Mouse (Mus musculus): ENCODE results near the gene Dcun1d3. TPM values are rescaled to one million over a fixed set of nuclear protein-coding genes. Genes with fewer than 3 reads are reported as not detected.

Gene Dcun1d3
- total and polyA plus RNA-seq, 3 experiments = 3.2 to 5.2 (median 4.2) TPM

- 0 out of 2 replicates have a peak, but pooled peaks have one; percentile 44 for TF ChIP-seq POLR2AphosphoS2 (IDR thresholded peaks at IDR 0.05; ENCODE audit: low read depth, low read length)
Measured at GRCm38 (mm10) chr7:119895639-119896512, at the start of gene Dcun1d3, which contains the start of gene Lyrm1 (continued).

GRCm38 (mm10) chr7:119941569-119941968, 45.5 kb upstream of the Dcun1d3 start:
- H3K9ac ChIP-seq (ENCODE audit: insufficient read depth, low read depth) = no peak overlapping the region
- no peaks in the 10 kb centered on the region for H3K9me3 ChIP-seq (replicated peaks; ENCODE audit: low read length)
- H3K4me2 ChIP-seq (ENCODE audit: insufficient read depth, low read depth, poor library complexity, severe bottlenecking) = no peak overlapping the region
- no peak for DNase-seq (ENCODE audit: extremely low read depth)
- H3K27ac ChIP-seq (ENCODE audit: insufficient read depth, low read depth) = no peak overlapping the region
- H3K4me1 ChIP-seq (ENCODE audit: control insufficient read depth in 1 of 2, insufficient read depth in 2 of 2) = no peaks in the 10 kb centered on the region
- H3K36me3 ChIP-seq (replicated peaks in 1 of 2; ENCODE audit: control insufficient read depth in 1 of 2, insufficient read depth in 1 of 2, low read length in 1 of 2) = no peaks in the 10 kb centered on the region
- H3K79me2 ChIP-seq (replicated peaks; ENCODE audit: control insufficient read depth, extremely low read depth, insufficient read depth, poor library complexity, severe bottlenecking) = no peaks in the 10 kb centered on the region
- H3K27me3 ChIP-seq (replicated peaks) = no peaks in the 10 kb centered on the region
- TF ChIP-seq BHLHE40 (IDR thresholded peaks at IDR 0.05; ENCODE audit: low read depth, low read length) = no peak
- no peak for TF ChIP-seq ZKSCAN1 (IDR thresholded peaks at IDR 0.05; ENCODE audit: borderline replicate concordance, low read depth, low read length)
- TF ChIP-seq SMC3 (IDR thresholded peaks at IDR 0.05; ENCODE audit: low read depth, low read length) = no peak
- no peak for TF ChIP-seq ZNF384 (IDR thresholded peaks at IDR 0.05; ENCODE audit: low read depth, low read length)
- no peak for TF ChIP-seq MAFK (IDR thresholded peaks at IDR 0.05; ENCODE audit: insufficient replicate concordance, low read length)
- TF ChIP-seq POLR2AphosphoS2 (IDR thresholded peaks at IDR 0.05; ENCODE audit: low read depth, low read length) = no peak
- TF ChIP-seq SIN3A (IDR thresholded peaks at IDR 0.05; ENCODE audit: low read length) = no peak
- no peak for TF ChIP-seq EP300 (IDR thresholded peaks at IDR 0.05; ENCODE audit: low read length)
- TF ChIP-seq CHD2 (IDR thresholded peaks at IDR 0.05; ENCODE audit: low read length) = no peak
- TF ChIP-seq MXI1 (IDR thresholded peaks at IDR 0.05; ENCODE audit: low read depth, low read length) = no peak
- no peak for TF ChIP-seq CTCF (conservative IDR thresholded peaks at IDR 0.05 in 1 of 2, IDR thresholded peaks at IDR 0.05 in 1 of 2; ENCODE audit: low read depth in 2 of 2, low read length in 2 of 2)
- in situ Hi-C loops (cut with MboI; ENCODE audit: low pct_ligation_motif_present, low pct_unique_long_range_greater_than_20kb, low sequenced_read_pairs) (no loop called here), dilution Hi-C loops (cut with MboI; ENCODE audit: extremely low pct_ligation_motif_present, extremely low pct_unique_long_range_greater_than_20kb, low sequenced_read_pairs) (no loop called here)
- no peak overlapping the region for H3K4me3 ChIP-seq (replicated peaks in 1 of 3; ENCODE audit: low read depth in 2 of 3, low read length in 2 of 3, poor library complexity in 1 of 3)

- H3K27me3 ChIP-seq (replicated peaks) = no peaks in the 10 kb centered on the region
- no peaks in the 10 kb centered on the region for H3K9me3 ChIP-seq (replicated peaks; ENCODE audit: low read length)
- no peak overlapping the region for H3K4me3 ChIP-seq (replicated peaks in 1 of 3; ENCODE audit: low read depth in 2 of 3, low read length in 2 of 3, poor library complexity in 1 of 3)
- TF ChIP-seq JUND (conservative IDR thresholded peaks at IDR 0.05; ENCODE audit: low read depth, low read length) = no peak
- no peak for TF ChIP-seq CTCF (conservative IDR thresholded peaks at IDR 0.05 in 1 of 2, IDR thresholded peaks at IDR 0.05 in 1 of 2; ENCODE audit: low read depth in 2 of 2, low read length in 2 of 2)
- TF ChIP-seq TBP (conservative IDR thresholded peaks at IDR 0.05; ENCODE audit: low read depth, low read length) = no peak
- no peak for TF ChIP-seq USF2 (conservative IDR thresholded peaks at IDR 0.05; ENCODE audit: low read depth, low read length)
- TF ChIP-seq EP300 (IDR thresholded peaks at IDR 0.05; ENCODE audit: low read length) = no peak
- TF ChIP-seq POLR2AphosphoS2 (IDR thresholded peaks at IDR 0.05; ENCODE audit: low read depth, low read length) = no peak
- TF ChIP-seq MYC (IDR thresholded peaks at IDR 0.05; ENCODE audit: low read depth, low read length) = no peak
- no peak for TF ChIP-seq CHD1 (IDR thresholded peaks at IDR 0.05; ENCODE audit: low read depth, low read length)
- TF ChIP-seq MAZ (IDR thresholded peaks at IDR 0.05; ENCODE audit: low read depth, low read length) = no peak
- TF ChIP-seq USF1 (IDR thresholded peaks at IDR 0.05; ENCODE audit: low read depth, low read length) = no peak
- no peaks in the 10 kb centered on the region for H3K4me1 ChIP-seq (ENCODE audit: control insufficient read depth in 1 of 2, insufficient read depth in 2 of 2)
- no peak overlapping the region for H3K4me2 ChIP-seq (ENCODE audit: insufficient read depth, low read depth, poor library complexity, severe bottlenecking)
- DNase-seq (ENCODE audit: extremely low read depth) = no peak
- H3K79me2 ChIP-seq (replicated peaks; ENCODE audit: control insufficient read depth, extremely low read depth, insufficient read depth, poor library complexity, severe bottlenecking) = no peaks in the 10 kb centered on the region
- no peak overlapping the region for H3K9ac ChIP-seq (ENCODE audit: insufficient read depth, low read depth)
- in situ Hi-C loops (cut with MboI; ENCODE audit: low pct_ligation_motif_present, low pct_unique_long_range_greater_than_20kb, low sequenced_read_pairs) = no loop called here
- H3K36me3 ChIP-seq (replicated peaks in 1 of 2; ENCODE audit: control insufficient read depth in 1 of 2, insufficient read depth in 1 of 2, low read length in 1 of 2) = no peaks in the 10 kb centered on the region
- H3K27ac ChIP-seq (ENCODE audit: insufficient read depth, low read depth) = no peak overlapping the region
- dilution Hi-C loops (cut with MboI; ENCODE audit: extremely low pct_ligation_motif_present, extremely low pct_unique_long_range_greater_than_20kb, low sequenced_read_pairs) = no loop called here
Measured at GRCm38 (mm10) chr7:119937036-119937435, 40.9 kb upstream of the Dcun1d3 start.
